Mouse (Mus musculus): ENCODE data around the gene Fkbp9.
"Not testable (repeated sequence)": the region's sequence is repeated elsewhere in the genome, so short reads cannot be mapped to it uniquely, and the experiment has no call there.

Fkbp9 gene

GRCm38 (mm10) chr6:56843229-56843628, 11.4 kb downstream of the Fkbp9 start:
- DNase-seq, result no peak

DNA sequence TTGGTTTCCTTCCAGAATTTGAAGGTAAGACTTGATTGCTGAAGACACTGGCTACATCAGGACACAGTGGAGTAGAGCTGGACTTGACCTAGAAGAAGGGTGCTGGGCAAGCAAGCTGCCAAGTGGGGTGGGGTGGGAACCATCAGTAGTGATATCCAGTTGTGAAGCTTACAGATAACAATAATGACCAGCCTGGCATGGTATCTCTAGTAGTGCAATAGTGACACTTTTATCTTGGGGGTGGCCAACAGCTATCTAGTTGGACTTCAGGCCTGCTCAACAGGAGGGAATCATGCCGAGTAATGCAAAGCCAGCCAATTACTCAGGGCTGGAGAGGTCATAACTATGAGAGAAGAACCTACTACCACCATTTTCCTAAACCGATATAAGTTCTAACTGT, 12.5 kb downstream of the Fkbp9 start:
- no peak for DNase-seq

DNA sequence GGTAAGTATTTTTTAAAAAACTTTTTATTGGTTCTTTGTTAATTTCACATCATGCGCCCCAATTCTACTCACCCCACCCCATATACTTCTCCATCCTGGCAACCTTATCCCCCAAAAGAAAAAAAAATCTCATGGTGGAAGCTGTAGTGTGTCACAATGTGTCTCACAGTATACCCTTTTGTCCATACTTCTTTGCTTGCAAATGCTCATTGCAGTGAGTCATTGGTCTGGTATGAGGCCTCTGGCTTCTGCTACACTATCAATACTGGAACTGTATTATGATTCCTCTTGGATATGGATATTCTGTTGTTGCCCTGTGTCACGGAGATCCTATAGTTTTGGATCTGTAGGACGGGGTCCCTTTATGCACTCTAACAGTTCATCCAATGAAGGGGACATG, 17.1 kb downstream of the Fkbp9 start:
- DNase-seq, result no peak

DNA sequence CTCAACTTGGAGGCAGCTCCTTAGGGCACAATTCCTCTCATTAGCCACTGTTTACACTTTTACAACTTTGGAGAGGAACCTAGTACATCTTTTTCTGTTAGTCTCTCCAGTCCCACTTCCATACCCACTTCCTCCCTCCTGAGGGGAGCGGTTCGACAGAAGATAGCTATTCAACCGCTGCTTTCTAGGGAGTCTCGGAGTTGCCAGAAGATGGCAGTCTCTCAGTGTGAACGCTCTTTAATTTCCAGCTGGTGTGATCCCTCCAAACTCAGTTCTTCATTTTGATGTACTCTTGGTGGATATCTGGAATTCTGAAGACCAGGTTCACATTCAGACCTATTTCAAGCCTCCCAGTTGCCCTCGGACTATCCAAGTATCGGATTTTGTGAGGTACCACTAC, 18.5 kb downstream of the Fkbp9 start:
- no peak for DNase-seq

DNA sequence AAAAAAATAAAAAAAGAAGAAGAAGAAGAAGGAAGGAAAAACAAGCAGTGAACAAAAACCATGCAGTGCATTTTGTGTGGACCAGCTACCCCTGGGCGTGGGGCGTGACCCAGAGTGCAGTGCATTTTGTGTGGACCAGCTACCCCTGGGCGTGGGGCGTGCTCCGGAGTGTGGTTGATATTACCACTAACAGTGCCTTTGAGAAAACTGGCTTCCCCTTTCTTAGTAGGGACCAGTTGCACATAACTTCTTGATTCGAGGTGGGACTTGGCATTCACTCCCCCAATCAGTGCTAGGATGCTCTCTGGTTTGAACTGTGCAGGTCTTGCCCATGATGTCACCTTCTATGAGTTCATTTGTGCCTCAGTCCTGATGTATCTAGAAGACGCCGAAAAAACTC, 22.9 kb downstream of the Fkbp9 start:
- no peak for DNase-seq

GRCm38 (mm10) chr6:56856748-56857147, 24.9 kb downstream of the Fkbp9 start:
- DNase-seq, result no peak

- no peak for DNase-seq
Measured at GRCm38 (mm10) chr6:56860205-56860848, 28.5 kb downstream of the Fkbp9 start.

GRCm38 (mm10) chr6:56866899-56867298, 35.0 kb downstream of the Fkbp9 start:
- DNase-seq, result not testable (repeated sequence)

DNA sequence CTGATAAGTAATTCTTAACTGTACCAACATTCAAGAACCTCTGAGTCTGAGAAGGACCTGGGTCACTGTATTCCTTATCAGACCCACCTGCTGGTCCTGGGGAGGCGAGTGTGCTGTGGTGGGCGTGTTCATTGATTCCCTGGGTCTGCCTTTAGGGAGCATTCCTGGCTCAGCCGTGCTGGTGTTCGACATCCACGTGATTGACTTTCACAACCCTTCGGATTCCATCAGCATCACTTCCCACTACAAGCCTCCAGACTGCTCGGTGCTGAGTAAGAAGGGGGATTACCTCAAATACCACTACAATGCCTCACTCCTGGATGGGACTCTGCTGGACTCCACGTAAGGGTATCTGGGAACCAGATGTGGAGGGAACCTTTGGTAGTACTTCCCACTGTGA, 36.7 kb downstream of the Fkbp9 start:
- DNase-seq, result no peak

GRCm38 (mm10) chr6:56870027-56870426, 38.2 kb downstream of the Fkbp9 start:
- DNase-seq, result no peak

- DNase-seq, result no peak
Measured at GRCm38 (mm10) chr6:56876870-56877269, 45.0 kb downstream of the Fkbp9 start.

- DNase-seq, result no peak
Measured at GRCm38 (mm10) chr6:56877985-56878384, 46.1 kb downstream of the Fkbp9 start.

- no peak for DNase-seq
Measured at GRCm38 (mm10) chr6:56879352-56879955, 47.6 kb downstream of the Fkbp9 start.

- DNase-seq, result no peak
Measured at GRCm38 (mm10) chr6:56888561-56888960, 56.7 kb downstream of the Fkbp9 start.

GRCm38 (mm10) chr6:56890762-56891161, 58.9 kb downstream of the Fkbp9 start:
- no peak for DNase-seq

GRCm38 (mm10) chr6:56899601-56900000, 67.7 kb downstream of the Fkbp9 start:
- no peak for DNase-seq

DNA sequence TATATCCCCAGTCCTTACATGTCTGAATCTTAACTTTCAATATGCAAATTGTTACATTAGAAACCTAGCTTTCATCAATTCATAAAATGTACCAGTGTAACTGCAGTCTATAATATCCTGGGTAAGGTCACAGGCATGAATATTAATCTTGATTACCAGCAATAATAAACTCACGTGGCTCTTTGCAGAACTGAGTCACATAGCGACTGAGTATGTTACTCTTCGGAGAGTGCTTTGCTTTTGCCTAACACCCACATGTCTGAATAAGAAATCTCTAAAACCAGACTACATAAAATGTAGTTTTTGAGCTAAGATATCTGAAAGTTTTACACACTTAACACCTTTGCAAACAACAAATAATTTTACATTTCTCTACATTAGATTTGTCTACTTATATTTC, 69.5 kb downstream of the Fkbp9 start:
- no peak for DNase-seq

- no peak for DNase-seq
Measured at GRCm38 (mm10) chr6:56901824-56902386, 70.0 kb downstream of the Fkbp9 start.

GRCm38 (mm10) chr6:56902606-56903520, 71.0 kb downstream of the Fkbp9 start:
- DNase-seq, result no peak

GRCm38 (mm10) chr6:56903831-56904230, 72.0 kb downstream of the Fkbp9 start:
- no peak for DNase-seq

DNA sequence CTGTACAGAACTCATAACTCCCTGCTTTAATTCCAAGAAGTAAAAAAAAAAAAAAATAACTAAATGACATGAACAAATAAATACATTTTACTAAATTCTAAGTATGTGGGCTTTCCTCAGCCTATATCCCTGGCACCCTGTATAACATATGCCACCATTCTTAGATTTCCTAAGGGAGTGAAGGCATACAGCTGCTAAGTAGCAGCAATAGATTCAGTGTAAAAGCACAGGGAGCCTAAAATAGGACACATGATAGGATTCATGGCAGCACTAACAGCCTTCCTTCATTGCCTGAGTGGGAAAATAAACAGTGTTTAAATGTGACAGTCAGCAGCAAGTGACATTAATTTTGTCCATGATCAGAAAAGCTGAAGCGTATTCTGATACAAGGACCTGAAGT, 72.5 kb downstream of the Fkbp9 start:
- no peak for DNase-seq

- DNase-seq, result no peak
Measured at GRCm38 (mm10) chr6:56904982-56905381, 73.1 kb downstream of the Fkbp9 start.

- DNase-seq, result no peak
Measured at GRCm38 (mm10) chr6:56905486-56905885, 73.6 kb downstream of the Fkbp9 start.
